Mouse (Mus musculus) left cerebral cortex, postnatal 10 days (tissue): ENCODE measurements around the gene Zfp408. TPM values are rescaled to one million over a fixed set of nuclear protein-coding genes. Genes with fewer than 3 reads are reported as not detected.
A peak's percentile ranks its signal among the peaks of the same experiment; 100 is the strongest.

ENCODE experiments used
- DNase-seq, 2 experiments: peaks; one replicate each; pipeline ENCODE4 v3.0.0; 2021 to 2022; ENCODE audit warnings: low spot score in 2 of 2, mixed read lengths in 1 of 2; ENCODE audit errors: extremely low spot score in 1 of 2
- intact Hi-C: fragments of 180-260 bp; cut with DNase I; formaldehyde crosslinking; loops from one replicate; pipeline ENCODE4 v1.15.1; 2025
- total RNA-seq, 2 experiments: library from RNA; stranded (reverse); gene quantifications; 2 replicates each; pipeline ENCODE4 v1.2.3; 2021

Zfp408 gene
- total RNA-seq, 2 experiments from 2014 or later, result 16.7 to 17.6 TPM

GRCm38 (mm10) chr2:91655827-91656226 is 6.2 kb upstream of the Zfp408 start:
- intact Hi-C loops, result no loop called here

GRCm38 (mm10) chr2:91655388-91655787 is 5.8 kb upstream of the Zfp408 start:
- intact Hi-C loops, result no loop called here
- no peak for DNase-seq

More at GRCm38 (mm10) chr2:91655827-91656226, 6.2 kb upstream of the Zfp408 start:
- DNase-seq, result no peak

GRCm38 (mm10) chr2:91652863-91653262 is 3.3 kb upstream of the Zfp408 start:
- intact Hi-C loops, result no loop called here
- DNase-seq, result no peak

- intact Hi-C loops, result no loop called here
Measured at GRCm38 (mm10) chr2:91651458-91652258, 2.1 kb upstream of the Zfp408 start.

GRCm38 (mm10) chr2:91650360-91650995 is 887 bp upstream of the Zfp408 start:
- intact Hi-C loops, result no loop called here
- no peak for DNase-seq

More at GRCm38 (mm10) chr2:91651458-91652258, 2.1 kb upstream of the Zfp408 start:
- DNase-seq, result no peak

- intact Hi-C loops, result no loop called here
- no peak for DNase-seq
Measured at GRCm38 (mm10) chr2:91649152-91649551, 439 bp downstream of the Zfp408 start.

- peak in 1 of 2 experiments; percentile 67 for DNase-seq
- intact Hi-C loops, result no loop called here
Measured at GRCm38 (mm10) chr2:91646733-91647132, 2.9 kb downstream of the Zfp408 start.

GRCm38 (mm10) chr2:91645811-91646210 is 3.8 kb downstream of the Zfp408 start:
- intact Hi-C loops, result no loop called here
- no peak for DNase-seq

GRCm38 (mm10) chr2:91645354-91645753 is 4.2 kb downstream of the Zfp408 start:
- intact Hi-C loops, result no loop called here
- no peak for DNase-seq

- no peak for DNase-seq
- intact Hi-C loops, result no loop called here
Measured at GRCm38 (mm10) chr2:91644021-91644420, 5.6 kb downstream of the Zfp408 start.

GRCm38 (mm10) chr2:91642825-91643415 is 6.7 kb downstream of the Zfp408 start:
- intact Hi-C loops, result no loop called here
- no peak for DNase-seq

- intact Hi-C loops, result no loop called here
- DNase-seq, result no peak
Measured at GRCm38 (mm10) chr2:91638931-91639330, 10.7 kb downstream of the Zfp408 start.

- intact Hi-C loops, result no loop called here
- no peak for DNase-seq
Measured at GRCm38 (mm10) chr2:91636727-91637338, 12.8 kb downstream of the Zfp408 start.

- DNase-seq, result no peak
- intact Hi-C loops, result no loop called here
Measured at GRCm38 (mm10) chr2:91636229-91636628, 13.4 kb downstream of the Zfp408 start, which contains the start of gene F2. Gene F2, minus strand, starts transcription at chr2:91636414.

- intact Hi-C loops, result no loop called here
- DNase-seq, result no peak
Measured at GRCm38 (mm10) chr2:91635486-91635885, 14.1 kb downstream of the Zfp408 start.

- no peak for DNase-seq
Measured at GRCm38 (mm10) chr2:91634841-91635240, 14.8 kb downstream of the Zfp408 start.

GRCm38 (mm10) chr2:91633334-91633977 is 16.1 kb downstream of the Zfp408 start:
- intact Hi-C loops, result no loop called here
- DNase-seq, result no peak

More at GRCm38 (mm10) chr2:91634841-91635240, 14.8 kb downstream of the Zfp408 start:
- intact Hi-C loops, result no loop called here

GRCm38 (mm10) chr2:91632316-91632715 is 17.3 kb downstream of the Zfp408 start:
- DNase-seq, result no peak
- intact Hi-C loops, result no loop called here

GRCm38 (mm10) chr2:91631826-91632225 is 17.8 kb downstream of the Zfp408 start:
- intact Hi-C loops, result no loop called here
- no peak for DNase-seq
